Mouse (Mus musculus): ENCODE results near the gene Flt3l.
"Not testable (repeated sequence)": the region's sequence is repeated elsewhere in the genome, so short reads cannot be mapped to it uniquely, and the experiment has no call there.

The Flt3l gene

GRCm38 (mm10) chr7:45135993-45136567 lies at the start of gene Flt3l, which contains the start of gene Gm45713:
Gene Flt3l (minus strand): TSS chr7:45136432.
Gene Gm45713 (minus strand): TSS chr7:45136231.
- DNase-seq, result peak; percentile 91

GRCm38 (mm10) chr7:45185921-45186320 lies 49.7 kb upstream of the Flt3l start:
- no peak for DNase-seq

- DNase-seq, result no peak
Observed at GRCm38 (mm10) chr7:45183672-45184071, 47.4 kb upstream of the Flt3l start.

GRCm38 (mm10) chr7:45182606-45183005 lies 46.4 kb upstream of the Flt3l start:
- DNase-seq, result no peak

GRCm38 (mm10) chr7:45182199-45182601 lies 46.0 kb upstream of the Flt3l start:
- peak; percentile 81 to 89 for DNase-seq

- no peak for DNase-seq
Observed at GRCm38 (mm10) chr7:45181540-45181939, 45.3 kb upstream of the Flt3l start.

GRCm38 (mm10) chr7:45180896-45181477 lies 44.8 kb upstream of the Flt3l start, which contains the start of gene Pth2:
Gene Pth2 (plus strand): TSS chr7:45180995.
- DNase-seq, result no peak

- DNase-seq, result no peak
Observed at GRCm38 (mm10) chr7:45179469-45179868, 43.2 kb upstream of the Flt3l start, which contains the start of gene Gfy. Gene Gfy (minus strand): TSS chr7:45179569.

GRCm38 (mm10) chr7:45178550-45178949 lies 42.3 kb upstream of the Flt3l start:
- DNase-seq, result no peak

- DNase-seq, result no peak
Observed at GRCm38 (mm10) chr7:45176356-45176755, 40.1 kb upstream of the Flt3l start.

- no peak for DNase-seq
Observed at GRCm38 (mm10) chr7:45175929-45176328, 39.7 kb upstream of the Flt3l start.

- DNase-seq, result no peak
Observed at GRCm38 (mm10) chr7:45175398-45175797, 39.2 kb upstream of the Flt3l start.

GRCm38 (mm10) chr7:45174567-45175280 lies 38.5 kb upstream of the Flt3l start:
- DNase-seq, result no peak

- DNase-seq, result not testable (repeated sequence)
Observed at GRCm38 (mm10) chr7:45173772-45174171, 37.5 kb upstream of the Flt3l start.

- DNase-seq, result peak; percentile 38 to 55
Observed at GRCm38 (mm10) chr7:45172974-45173373, 36.7 kb upstream of the Flt3l start.

GRCm38 (mm10) chr7:45169495-45169894 lies 33.3 kb upstream of the Flt3l start:
- peak; percentile 24 to 32 for DNase-seq

- DNase-seq, result no peak
Observed at GRCm38 (mm10) chr7:45168656-45169055, 32.4 kb upstream of the Flt3l start.

- DNase-seq, result no peak
Observed at GRCm38 (mm10) chr7:45167761-45168445, 31.7 kb upstream of the Flt3l start.

GRCm38 (mm10) chr7:45166950-45167401 lies 30.7 kb upstream of the Flt3l start:
- DNase-seq, result no peak

GRCm38 (mm10) chr7:45165701-45166100 lies 29.5 kb upstream of the Flt3l start:
- DNase-seq, result no peak

- no peak for DNase-seq
Observed at GRCm38 (mm10) chr7:45164833-45165232, 28.6 kb upstream of the Flt3l start.

GRCm38 (mm10) chr7:45163735-45164490 lies 27.7 kb upstream of the Flt3l start, which contains the start of gene Slc17a7:
Gene Slc17a7 (plus strand): TSS chr7:45163949.
- DNase-seq, result peak; percentile 27 to 42

Measured in thymus, postnatal 36 days (tissue).